Mouse (Mus musculus) heart, postnatal 0 days (tissue): ENCODE measurements at regions not wholly inside any gene's neighbourhood (a gene's known extent, or its start where the extent isn't known, plus 50 kb on each side); places are given as distances from the start of the nearest gene placed in this dataset.

Experiments
- CTCF ChIP-seq: IDR thresholded peaks from 2 replicates; pipeline ENCODE4 v1.5.1; 2016; ENCODE audit warnings: antibody characterized with exemption, control low read depth, low read depth
- EP300 ChIP-seq: IDR thresholded peaks from 2 replicates; pipeline ENCODE4 v1.6.1; 2016; ENCODE audit warnings: antibody characterized with exemption, low read depth

DNA sequence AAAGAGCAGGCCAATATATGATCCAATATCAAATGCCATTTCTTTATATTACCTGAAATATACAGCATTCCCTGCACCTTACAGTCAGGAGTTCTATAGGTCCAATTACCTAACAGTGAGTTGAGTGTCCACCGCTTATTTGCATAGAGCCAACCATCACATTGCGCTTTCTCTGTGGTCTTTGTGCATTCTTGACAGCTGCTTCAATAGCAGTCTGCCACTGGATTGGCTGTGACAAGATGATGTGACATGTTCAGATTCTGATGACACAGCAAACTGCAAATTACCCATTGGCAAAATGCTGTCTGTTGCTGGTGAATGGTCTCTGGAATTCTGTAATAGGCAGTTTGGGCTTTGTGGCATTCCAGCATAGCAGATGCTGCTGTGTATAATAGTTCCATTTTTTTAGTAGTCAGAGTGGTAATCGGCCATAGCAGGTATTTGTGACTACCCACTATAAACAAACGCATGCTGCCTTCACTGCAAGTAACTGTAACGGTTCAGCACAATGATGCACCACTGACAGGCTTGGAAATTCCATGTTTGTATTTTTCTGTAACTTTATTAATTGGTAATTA, 253.8 kb downstream of the Cxxc4 start:
- TF ChIP-seq CTCF (no peak), EP300 (no peak)
